Mouse (Mus musculus) olfactory bulb, adult 2 months (tissue): ENCODE results near the gene Bcr.

Experiments
- CTCF ChIP-seq: fragments of 200-500 bp; IDR thresholded peaks from 2 replicates; pipeline ENCODE4 v1.5.1; 2012; ENCODE audit warnings: low read depth, mild to moderate bottlenecking, low read length, moderate library complexity; ENCODE audit not compliant: insufficient read depth
- POLR2A ChIP-seq: fragments of 200-500 bp; IDR thresholded peaks from 2 replicates; pipeline ENCODE4 v1.6.1; 2012; ENCODE audit warnings: mild to moderate bottlenecking, low read depth, low read length, moderate library complexity; ENCODE audit not compliant: insufficient read depth

DNA sequence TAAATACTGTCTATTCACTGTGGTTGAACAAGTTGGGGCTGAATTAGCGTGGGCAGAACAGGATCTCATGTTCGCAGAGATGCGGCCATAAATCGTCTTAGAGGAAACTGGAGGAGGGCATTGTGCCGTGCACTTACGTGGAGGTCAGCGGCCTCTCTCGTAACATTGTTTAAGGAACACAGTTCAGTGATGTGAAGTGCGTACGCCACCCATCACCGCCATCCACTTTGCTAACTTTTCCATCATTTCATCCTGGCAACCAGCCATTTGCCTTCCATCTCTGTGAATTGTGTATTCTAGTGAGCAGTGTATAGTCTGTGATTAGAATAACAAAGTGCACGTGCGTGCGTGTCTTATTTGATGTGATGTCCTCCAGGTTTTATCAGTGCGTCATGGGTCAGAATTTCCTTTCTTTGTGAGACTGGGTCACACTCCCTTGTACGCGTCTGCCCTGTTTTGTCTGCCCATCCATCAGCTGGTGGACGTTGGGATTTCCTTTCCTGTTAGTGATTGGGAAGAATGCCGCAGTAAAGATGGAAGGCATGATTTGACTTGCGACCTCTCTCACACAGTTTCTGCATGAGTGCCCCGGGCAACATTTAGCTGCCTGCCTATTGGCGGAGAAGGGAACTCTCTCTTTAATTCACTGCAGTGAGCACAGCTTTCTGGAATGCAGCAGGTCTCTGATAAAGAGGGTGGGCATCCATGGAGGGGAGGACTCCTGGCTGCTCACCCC, 33.0 kb downstream of the Bcr start:
- TF ChIP-seq POLR2A (no peak), CTCF (no peak)
